In the genomic region with DNA sequence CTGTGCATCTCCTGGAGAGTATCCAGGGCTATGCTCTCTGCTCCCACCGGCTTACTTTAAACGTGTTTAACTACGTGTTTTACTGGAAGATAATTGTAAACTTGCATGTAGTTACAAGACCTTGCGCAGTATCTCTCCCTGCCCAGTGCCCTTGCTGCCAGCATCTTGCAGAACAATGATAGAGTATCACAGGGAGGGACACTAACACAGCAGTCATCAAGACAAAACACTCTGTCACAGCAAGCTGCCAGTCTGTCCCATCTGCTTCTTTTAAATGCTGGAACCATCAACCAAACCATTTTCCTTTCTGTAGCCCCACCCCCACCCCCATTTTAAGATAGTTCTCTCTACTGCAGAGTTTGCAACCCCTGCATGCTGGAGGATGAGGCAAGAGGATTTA, we compare ENCODE assay signal across 13 mouse cellular contexts. TPM values are rescaled to one million over a fixed set of nuclear protein-coding genes. Genes with fewer than 3 reads are reported as not detected.
DNase-seq lines count a peak whose midpoint lies in the region; ATAC-seq and TF ChIP-seq lines count a peak whose summit lies in the region.
"Had no signal": no experiment of that assay in that cellular context is flagged by ENCODE, and none has a peak within 500 bp of the region (broad histone marks: within the 10 kb centered on the region; RNA-seq: fewer than 3 reads in every experiment).

No protein-coding gene starts in this region.

- H3K36me3 ChIP-seq in hindbrain, embryonic 16.5 days (ENCODE audit: control insufficient read depth, insufficient read depth, low read length): no peaks in the 10 kb centered on the region
- no peaks in the 10 kb centered on the region for H3K36me3 ChIP-seq in midbrain, embryonic 10.5 days
- H3K36me3 ChIP-seq: embryonic facial prominence, embryonic 10.5 days; heart, embryonic 12.5 days; midbrain, embryonic 12.5 days; neural tube, embryonic 12.5 days had no signal

- H3K9ac ChIP-seq in hindbrain, embryonic 16.5 days (ENCODE audit: low read depth, low read length): no peak overlapping the region
- H3K9ac ChIP-seq: heart, embryonic 12.5 days; midbrain, embryonic 12.5 days; neural tube, embryonic 12.5 days had no signal

- peak; percentile 43 for DNase-seq in layer of hippocampus, adult 11-12 months (ENCODE audit: low spot score)
- no peak for DNase-seq in layer of hippocampus, postnatal 14 days (ENCODE audit: low spot score in 2 of 2)
- no peak for DNase-seq in lung, adult 2 months
- no peak for DNase-seq in midbrain, embryonic 10.5 days (ENCODE audit: low spot score)
- DNase-seq: gastrocnemius, postnatal 10 days; thymus, postnatal 25 days had no signal

- H3K27me3 ChIP-seq in hindbrain, embryonic 16.5 days (replicated peaks; ENCODE audit: control insufficient read depth, insufficient read depth, low read length): no peaks in the 10 kb centered on the region
- peaks cover 12% of the 10 kb centered on the region for H3K27me3 ChIP-seq in midbrain, embryonic 10.5 days (ENCODE audit: low read depth, poor library complexity, severe bottlenecking)
- H3K27me3 ChIP-seq: neural tube, embryonic 12.5 days had no signal

- peak overlapping the region; percentile 56 for H3K27ac ChIP-seq in embryonic fibroblast, embryonic 13.5 days (ENCODE audit: insufficient read depth, low read length)
- H3K27ac ChIP-seq in hindbrain, embryonic 16.5 days (ENCODE audit: low read depth, low read length): no peak overlapping the region
- no peak overlapping the region for H3K27ac ChIP-seq in midbrain, embryonic 10.5 days (replicated peaks)
- H3K27ac ChIP-seq: embryonic facial prominence, embryonic 10.5 days; midbrain, embryonic 12.5 days; neural tube, embryonic 12.5 days had no signal

- no peaks in the 10 kb centered on the region for H3K9me3 ChIP-seq in hindbrain, embryonic 16.5 days (ENCODE audit: control insufficient read depth, low read length)
- no peaks in the 10 kb centered on the region for H3K9me3 ChIP-seq in midbrain, embryonic 10.5 days (replicated peaks)
- H3K9me3 ChIP-seq: embryonic facial prominence, embryonic 10.5 days; midbrain, embryonic 12.5 days; neural tube, embryonic 12.5 days had no signal

- no peak for TF ChIP-seq POLR2A in embryonic fibroblast, embryonic 13.5 days (IDR thresholded peaks at IDR 0.05; ENCODE audit: low read depth, low read length)
- TF ChIP-seq POLR2A in lung, adult 2 months (IDR thresholded peaks at IDR 0.05; ENCODE audit: borderline replicate concordance, extremely low read depth, low read depth, low read length): no peak

- no peak for TF ChIP-seq CTCF in embryonic fibroblast, embryonic 13.5 days (IDR thresholded peaks at IDR 0.05; ENCODE audit: borderline replicate concordance, insufficient read depth, low read length)
- no peak for TF ChIP-seq CTCF in lung, adult 2 months (IDR thresholded peaks at IDR 0.05; ENCODE audit: insufficient read depth, low read length)

- peaks cover 12% of the 10 kb centered on the region for H3K4me1 ChIP-seq in embryonic fibroblast, embryonic 13.5 days (ENCODE audit: control insufficient read depth, insufficient read depth, low read length)
- H3K4me1 ChIP-seq in hindbrain, embryonic 16.5 days (ENCODE audit: control insufficient read depth, insufficient read depth, low read depth, low read length): no peaks in the 10 kb centered on the region; the same call in 1 of the 2 replicates
- peaks cover 3% of the 10 kb centered on the region; the same call in 1 of the 2 replicates for H3K4me1 ChIP-seq in lung, adult 2 months (ENCODE audit: control insufficient read depth, insufficient read depth, low read length)
- peaks cover 15% of the 10 kb centered on the region for H3K4me1 ChIP-seq in midbrain, embryonic 10.5 days
- H3K4me1 ChIP-seq: neural tube, embryonic 12.5 days had no signal

- peak; percentile 44 for ATAC-seq in hindbrain, embryonic 16.5 days
- peak; percentile 49 for ATAC-seq in megakaryocyte progenitor cell, adult 5-6 weeks (replicated peaks; ENCODE audit: poor library complexity)

- WGBS in hindbrain, embryonic 16.5 days: 55% methylated on average over 4 of the region's 4 CpGs
- WGBS in lung, adult 2 months: 59% methylated on average over 4 of the region's 4 CpGs
- 73% methylated on average over 4 of the region's 4 CpGs for WGBS in midbrain, embryonic 10.5 days

- H3K4me3 ChIP-seq in embryonic fibroblast, embryonic 13.5 days (ENCODE audit: insufficient read depth, low read length): no peak overlapping the region
- no peak overlapping the region for H3K4me3 ChIP-seq in hindbrain, embryonic 16.5 days (ENCODE audit: low read length)
- no peak overlapping the region for H3K4me3 ChIP-seq in lung, adult 2 months (replicated peaks; ENCODE audit: extremely low read depth, low read depth, low read length)
- no peak overlapping the region for H3K4me3 ChIP-seq in midbrain, embryonic 10.5 days
- H3K4me3 ChIP-seq: embryonic facial prominence, embryonic 10.5 days; heart, embryonic 12.5 days; midbrain, embryonic 12.5 days; neural tube, embryonic 12.5 days had no signal

- no peak overlapping the region for H3K4me2 ChIP-seq in hindbrain, embryonic 16.5 days (ENCODE audit: low read length)
- H3K4me2 ChIP-seq: heart, embryonic 12.5 days; midbrain, embryonic 12.5 days; neural tube, embryonic 12.5 days had no signal

RNA-seq across cellular contexts. Expression of a gene that starts 6.6 kb away (rescaled TPM):
- total RNA-seq in layer of hippocampus, postnatal 14 days (2021): 1 to 10 TPM; 1.2 to 2.1 TPM
- polyA plus RNA-seq in embryonic fibroblast, embryonic 13.5 days (2011; ENCODE audit: insufficient read length, low read depth, missing spikeins): 13.6 and 15.9 TPM in 2 replicates
- polyA plus RNA-seq in hindbrain, embryonic 16.5 days (2015; fragmentation: Nextera tagmentation; extraction: Ambion mirVana): 0.38 and 0.60 TPM in 2 replicates
- total RNA-seq in megakaryocyte progenitor cell, adult 5-6 weeks (2015): 10.1 and 13.1 TPM in 2 replicates
- total RNA-seq in megakaryocyte progenitor cell, adult 5-6 weeks (2017): 19.5 and 21.1 TPM in 2 replicates
- polyA plus RNA-seq in lung, adult 2 months (2012; rRNA removed): 3.5 and 3.7 TPM in 2 replicates
- 0.10 and 0.14 TPM in 2 replicates for polyA plus RNA-seq in midbrain, embryonic 10.5 days (2016; fragmentation: Nextera tagmentation; extraction: Ambion mirVana)

RNA-seq across cellular contexts. Expression of a gene that starts 16.3 kb away (rescaled TPM):
- total RNA-seq in layer of hippocampus, postnatal 14 days (2021): 10 to 100 TPM; 57.1 to 65.6 TPM
- polyA plus RNA-seq in embryonic fibroblast, embryonic 13.5 days (2011; ENCODE audit: insufficient read length, low read depth, missing spikeins): 37.6 and 45.1 TPM in 2 replicates
- polyA plus RNA-seq in hindbrain, embryonic 16.5 days (2015; fragmentation: Nextera tagmentation; extraction: Ambion mirVana): 168 and 179 TPM in 2 replicates
- 58.1 and 65.3 TPM in 2 replicates for total RNA-seq in megakaryocyte progenitor cell, adult 5-6 weeks (2015)
- total RNA-seq in megakaryocyte progenitor cell, adult 5-6 weeks (2017): 26.9 and 30.1 TPM in 2 replicates
- polyA plus RNA-seq in lung, adult 2 months (2012; rRNA removed): 43.1 and 54.7 TPM in 2 replicates
- 217 and 246 TPM in 2 replicates for polyA plus RNA-seq in midbrain, embryonic 10.5 days (2016; fragmentation: Nextera tagmentation; extraction: Ambion mirVana)
